Mouse (Mus musculus) heart, embryonic 15.5 days (tissue): ENCODE results near the gene Arhgef2. TPM values are rescaled to one million over a fixed set of nuclear protein-coding genes. Genes with fewer than 3 reads are reported as not detected.
A peak's percentile ranks its signal among the peaks of the same experiment; 100 is the strongest.

Experiments
- ATAC-seq: fragments of 200-750 bp; cut with Nextera tagmentation; replicated peaks from 2 replicates; pipeline ENCODE4 v1.8.0; 2017; ENCODE audit warnings: low read depth, moderate TSS enrichment; ENCODE audit not compliant: insufficient number of reproducible peaks, insufficient read depth, low FRiP score
- H3K27ac ChIP-seq: fragments of 300-500 bp; sonication (generic); 2 replicates; pipeline ENCODE4 v1.5.1; 2015; ENCODE audit warnings: mild to moderate bottlenecking, inconsistent platforms
- H3K27me3 ChIP-seq: fragments of 300-500 bp; sonication (generic); 2 replicates; pipeline ENCODE4 v1.6.1; 2015; ENCODE audit warnings: inconsistent platforms
- H3K36me3 ChIP-seq: fragments of 300-500 bp; sonication (generic); 2 replicates; pipeline ENCODE4 v1.6.1; 2015; ENCODE audit warnings: mild to moderate bottlenecking, inconsistent platforms
- H3K4me1 ChIP-seq: fragments of 300-500 bp; sonication (generic); replicated peaks from 2 replicates; pipeline ENCODE4 v1.6.1; 2015; ENCODE audit warnings: inconsistent platforms
- H3K4me2 ChIP-seq: fragments of 300-500 bp; sonication (generic); 2 replicates; pipeline ENCODE4 v1.6.1; 2015; ENCODE audit warnings: inconsistent platforms, mild to moderate bottlenecking, moderate library complexity
- H3K4me3 ChIP-seq: fragments of 300-500 bp; sonication (generic); 2 replicates; pipeline ENCODE4 v1.5.1; 2015; ENCODE audit warnings: mild to moderate bottlenecking, inconsistent platforms
- H3K9ac ChIP-seq: fragments of 300-500 bp; sonication (generic); 2 replicates; pipeline ENCODE4 v1.6.1; 2015; ENCODE audit warnings: mild to moderate bottlenecking, inconsistent platforms
- H3K9me3 ChIP-seq: fragments of 300-500 bp; sonication (generic); replicated peaks from 2 replicates; pipeline ENCODE4 v1.6.1; 2016; ENCODE audit warnings: inconsistent platforms
- WGBS: fragments of 180-500 bp; shearing (Covaris S2); methylation state at CpG from one replicate; pipeline ENCODE4 v1.1.7; 2015; ENCODE audit warnings: mixed read lengths; 5-methylcytosine and 5-hydroxymethylcytosine counted together
- polyA plus RNA-seq: library from polyadenylated mRNA; unstranded; fragments of >200 nt; fragmentation: Nextera tagmentation; extraction: Ambion mirVana; gene quantifications from 2 replicates; pipeline ENCODE4 v1.2.1, GENCODE M21; 2015

The Arhgef2 gene
- polyA plus RNA-seq, 1 experiment from 2014 or later = 72.8 TPM

GRCm38 (mm10) chr3:88622113-88622940, 16.6 kb downstream of the Arhgef2 start:
- H3K27me3 ChIP-seq = no peaks in the 10 kb centered on the region
- peak overlapping the region; percentile 65 for H3K4me3 ChIP-seq
- peak overlapping the region; percentile 76 for H3K9ac ChIP-seq
- H3K9me3 ChIP-seq = no peaks in the 10 kb centered on the region
- under 1% methylated on average over 24 of the region's 24 CpGs for WGBS
- peak overlapping the region; percentile 88 for H3K4me2 ChIP-seq
- H3K27ac ChIP-seq = peak overlapping the region; percentile 94
- no peak; the same call in 1 of the 2 replicates for ATAC-seq
- H3K36me3 ChIP-seq = no peaks in the 10 kb centered on the region
- peaks cover 74% of the 10 kb centered on the region for H3K4me1 ChIP-seq

DNA sequence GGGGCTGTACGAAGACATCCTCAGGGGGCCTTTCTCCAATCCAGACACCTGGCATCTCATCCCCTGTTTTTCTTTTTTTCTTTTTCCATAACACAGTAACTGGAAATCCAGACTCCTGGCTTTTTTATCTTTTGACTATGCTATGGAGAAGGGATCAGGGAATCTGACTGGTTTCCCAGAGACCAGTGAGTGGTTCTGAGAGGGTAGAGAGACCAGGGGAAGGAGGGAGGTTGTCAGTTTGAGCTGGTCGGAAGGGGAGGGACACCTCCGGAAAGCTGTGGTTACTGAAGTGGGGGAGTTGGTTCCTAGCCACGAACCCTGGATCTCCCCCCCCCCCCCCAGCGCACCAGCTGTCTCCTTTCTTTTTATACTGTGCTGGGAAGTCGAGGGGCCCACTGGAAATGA, 17.2 kb downstream of the Arhgef2 start:
- peak; percentile 25 for ATAC-seq
- Histone ChIP-seq H3K27ac (peak overlapping the region; percentile 94), H3K9ac (peak overlapping the region; percentile 76), H3K9me3 (no peaks in the 10 kb centered on the region), H3K4me2 (peak overlapping the region; percentile 88), H3K36me3 (no peaks in the 10 kb centered on the region), H3K4me1 (peaks cover 76% of the 10 kb centered on the region), H3K4me3 (peak overlapping the region; percentile 65), H3K27me3 (no peaks in the 10 kb centered on the region)
- WGBS = 3% methylated on average over 5 of the region's 6 CpGs

- Histone ChIP-seq H3K4me3 (peak overlapping the region; percentile 65), H3K27ac (peak overlapping the region; percentile 94), H3K36me3 (no peaks in the 10 kb centered on the region), H3K4me1 (peaks cover 76% of the 10 kb centered on the region), H3K27me3 (no peaks in the 10 kb centered on the region), H3K9ac (peak overlapping the region; percentile 76), H3K4me2 (peak overlapping the region; percentile 88), H3K9me3 (no peaks in the 10 kb centered on the region)
- 6% methylated on average over 15 of the region's 15 CpGs for WGBS
- peak; percentile 1; the same call in 1 of the 2 replicates for ATAC-seq
Measured at GRCm38 (mm10) chr3:88623346-88624135, 17.8 kb downstream of the Arhgef2 start.

- peaks cover 76% of the 10 kb centered on the region for H3K4me1 ChIP-seq
- H3K27ac ChIP-seq = peak overlapping the region; percentile 94
- WGBS = 33% methylated on average over 4 of the region's 4 CpGs
- H3K4me2 ChIP-seq = peak overlapping the region; percentile 88
- no peaks in the 10 kb centered on the region for H3K36me3 ChIP-seq
- H3K9ac ChIP-seq = peak overlapping the region; percentile 76
- H3K9me3 ChIP-seq = no peaks in the 10 kb centered on the region
- no peak for ATAC-seq
- peak overlapping the region; percentile 65 for H3K4me3 ChIP-seq
- H3K27me3 ChIP-seq = no peaks in the 10 kb centered on the region
Measured at GRCm38 (mm10) chr3:88624324-88624723, 18.6 kb downstream of the Arhgef2 start.

GRCm38 (mm10) chr3:88624951-88625350, 19.2 kb downstream of the Arhgef2 start:
- Histone ChIP-seq H3K9me3 (no peaks in the 10 kb centered on the region), H3K9ac (peak overlapping the region; percentile 76; the same call in 1 of the 2 replicates), H3K4me3 (peak overlapping the region; percentile 65), H3K27me3 (no peaks in the 10 kb centered on the region), H3K36me3 (peaks cover 2% of the 10 kb centered on the region; the same call in 1 of the 2 replicates), H3K27ac (peak overlapping the region; percentile 94), H3K4me2 (peak overlapping the region; percentile 88), H3K4me1 (peaks cover 76% of the 10 kb centered on the region)
- no peak for ATAC-seq
- WGBS = 28% methylated on average over 2 of the region's 2 CpGs

GRCm38 (mm10) chr3:88625531-88625930, 19.8 kb downstream of the Arhgef2 start:
- Histone ChIP-seq H3K4me2 (0 out of 2 replicates have a peak overlapping the region, but pooled peaks have one; percentile 88), H3K27me3 (no peaks in the 10 kb centered on the region), H3K27ac (no peak overlapping the region), H3K9me3 (no peaks in the 10 kb centered on the region), H3K36me3 (peaks cover 8% of the 10 kb centered on the region; the same call in 1 of the 2 replicates), H3K4me3 (no peak overlapping the region), H3K4me1 (peaks cover 76% of the 10 kb centered on the region), H3K9ac (no peak overlapping the region)
- no peak for ATAC-seq
- 84% methylated on average over 7 of the region's 7 CpGs for WGBS

DNA sequence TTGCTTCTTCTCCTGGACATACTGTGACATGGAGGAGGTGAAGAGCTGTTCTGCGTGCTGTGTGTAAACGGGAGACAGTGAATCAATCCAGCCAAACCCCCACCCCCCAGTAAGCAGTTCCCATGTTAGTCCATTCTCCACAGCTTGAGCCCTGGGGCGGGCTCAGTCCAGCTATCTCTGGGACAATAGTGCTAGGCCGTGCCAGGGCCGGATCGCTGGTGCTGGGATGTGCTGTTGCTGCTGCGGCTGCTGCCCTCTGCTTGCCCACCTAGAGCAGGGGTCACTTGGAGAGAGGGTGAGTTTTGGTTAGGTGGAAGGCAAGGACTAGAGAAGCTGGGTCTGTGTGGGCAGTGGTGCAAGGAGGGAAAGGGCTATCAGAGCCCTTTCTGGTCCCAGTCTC, 20.6 kb downstream of the Arhgef2 start:
- Histone ChIP-seq H3K9me3 (no peaks in the 10 kb centered on the region), H3K4me3 (0 out of 2 replicates have a peak overlapping the region, but pooled peaks have one; percentile 0), H3K27ac (peak overlapping the region; percentile 35; the same call in 1 of the 2 replicates), H3K9ac (peak overlapping the region; percentile 26; the same call in 1 of the 2 replicates), H3K36me3 (peaks cover 8% of the 10 kb centered on the region; the same call in 1 of the 2 replicates), H3K4me2 (peak overlapping the region; percentile 29), H3K27me3 (no peaks in the 10 kb centered on the region), H3K4me1 (peaks cover 82% of the 10 kb centered on the region)
- no peak for ATAC-seq
- 47% methylated on average over 7 of the region's 7 CpGs for whole genome bisulfite sequencing

- no peak for ATAC-seq
- Histone ChIP-seq H3K4me3 (no peak overlapping the region), H3K4me2 (no peak overlapping the region), H3K9me3 (no peaks in the 10 kb centered on the region), H3K27me3 (no peaks in the 10 kb centered on the region), H3K4me1 (peaks cover 90% of the 10 kb centered on the region), H3K27ac (peak overlapping the region; percentile 35; the same call in 1 of the 2 replicates), H3K36me3 (peaks cover 11% of the 10 kb centered on the region), H3K9ac (0 out of 2 replicates have a peak overlapping the region, but pooled peaks have one; percentile 26)
- WGBS = 27% methylated on average over 4 of the region's 4 CpGs
Measured at GRCm38 (mm10) chr3:88627114-88627513, 21.3 kb downstream of the Arhgef2 start.

DNA sequence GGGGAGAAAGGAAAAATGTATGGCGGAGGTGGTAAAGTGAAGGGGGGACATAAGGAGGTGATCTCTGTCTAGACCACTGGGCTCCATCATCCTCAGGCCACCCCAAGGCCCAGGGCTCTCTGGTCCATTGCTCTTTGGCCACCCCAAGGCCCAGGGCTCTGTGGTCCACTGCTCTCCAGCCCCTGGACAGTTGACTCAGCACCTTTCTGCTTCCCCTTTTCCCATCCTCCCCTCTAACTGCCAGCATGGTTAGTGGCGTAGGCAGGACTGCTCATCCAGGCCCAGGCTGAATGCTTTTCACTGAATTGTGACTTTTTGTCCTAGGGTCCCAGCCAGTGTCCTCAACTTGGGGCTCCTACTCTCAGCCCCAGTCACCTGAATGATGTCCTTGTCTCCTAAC, 21.8 kb downstream of the Arhgef2 start:
- no peak for ATAC-seq
- peaks cover 92% of the 10 kb centered on the region for H3K4me1 ChIP-seq
- H3K27ac ChIP-seq = no peak overlapping the region; the same call in 1 of the 2 replicates
- no peaks in the 10 kb centered on the region for H3K27me3 ChIP-seq
- H3K9me3 ChIP-seq = no peaks in the 10 kb centered on the region
- H3K36me3 ChIP-seq = peaks cover 15% of the 10 kb centered on the region
- H3K9ac ChIP-seq = no peak overlapping the region; the same call in 1 of the 2 replicates
- 87% methylated on average over 2 of the region's 2 CpGs for whole genome bisulfite sequencing
- no peak overlapping the region for H3K4me2 ChIP-seq
- H3K4me3 ChIP-seq = no peak overlapping the region

DNA sequence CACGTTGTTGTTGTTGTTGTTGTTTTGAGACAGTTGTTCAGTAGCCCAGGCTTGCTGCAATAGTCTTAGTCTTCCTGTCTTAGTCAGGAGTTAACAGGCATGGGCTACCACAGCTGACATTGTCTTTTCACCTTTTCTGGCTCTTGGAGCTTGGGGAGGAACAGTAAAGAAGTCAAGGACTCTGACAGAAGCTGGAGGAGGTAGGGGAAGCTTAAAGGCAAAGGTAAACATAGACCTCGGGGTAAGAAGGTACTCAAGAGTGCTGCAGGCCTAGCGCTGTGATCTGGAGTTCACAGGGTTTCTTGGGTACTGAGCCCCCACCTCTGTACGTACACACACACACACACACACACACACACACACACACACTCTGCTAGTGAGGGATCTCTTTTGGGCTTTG, 23.0 kb downstream of the Arhgef2 start:
- Histone ChIP-seq H3K9me3 (no peaks in the 10 kb centered on the region), H3K36me3 (peaks cover 27% of the 10 kb centered on the region), H3K27ac (peak overlapping the region; percentile 68; the same call in 1 of the 2 replicates), H3K27me3 (no peaks in the 10 kb centered on the region), H3K4me2 (no peak overlapping the region), H3K9ac (no peak overlapping the region), H3K4me3 (no peak overlapping the region), H3K4me1 (peaks cover 93% of the 10 kb centered on the region)
- 61% methylated on average over 4 of the region's 4 CpGs for WGBS
- no peak for ATAC-seq

DNA sequence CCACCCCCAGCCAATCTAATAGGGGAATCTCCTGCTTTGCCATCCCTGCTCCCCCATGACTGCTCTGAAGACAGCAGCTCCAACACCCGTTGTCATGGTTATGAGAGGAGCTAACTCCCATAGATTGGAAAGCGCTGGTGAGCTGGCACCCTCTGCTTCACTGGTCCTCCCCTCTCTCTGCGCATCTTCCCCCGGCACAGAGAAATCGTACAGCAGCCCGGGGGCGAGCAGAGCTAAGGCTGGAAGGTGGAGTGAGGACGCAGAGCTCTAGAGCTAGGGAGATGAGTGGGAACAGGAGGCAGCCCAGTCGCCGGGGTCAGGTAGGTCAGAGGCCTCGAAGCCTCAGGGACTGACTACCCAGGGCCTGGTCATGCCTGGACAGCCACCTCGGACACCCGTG, 23.5 kb downstream of the Arhgef2 start:
- H3K36me3 ChIP-seq = peaks cover 32% of the 10 kb centered on the region
- ATAC-seq = no peak
- H3K9ac ChIP-seq = no peak overlapping the region
- WGBS = 61% methylated on average over 13 of the region's 13 CpGs
- H3K27ac ChIP-seq = peak overlapping the region; percentile 68
- H3K4me3 ChIP-seq = no peak overlapping the region
- H3K4me1 ChIP-seq = peaks cover 89% of the 10 kb centered on the region
- H3K9me3 ChIP-seq = no peaks in the 10 kb centered on the region
- no peaks in the 10 kb centered on the region for H3K27me3 ChIP-seq
- no peak overlapping the region for H3K4me2 ChIP-seq
